Mouse (Mus musculus): ENCODE measurements around the gene Gas7. TPM values are rescaled to one million over a fixed set of nuclear protein-coding genes. Genes with fewer than 3 reads are reported as not detected.

Gene Gas7
- polyA plus RNA-seq, 1 experiment from 2014 or later, result 75.1 TPM

GRCm38 (mm10) chr11:67633620-67634229 lies 178.5 kb downstream of the Gas7 start:
- Histone ChIP-seq H3K9me3 (ENCODE audit: control insufficient read depth, low read length) (no peaks in the 10 kb centered on the region), H3K4me3 (replicated peaks; ENCODE audit: low read length) (no peak overlapping the region), H3K27ac (ENCODE audit: low read length) (no peak overlapping the region), H3K9ac (replicated peaks; ENCODE audit: low read depth, low read length) (no peak overlapping the region), H3K36me3 (ENCODE audit: control insufficient read depth, insufficient read depth) (no peaks in the 10 kb centered on the region), H3K27me3 (replicated peaks; ENCODE audit: control insufficient read depth, insufficient read depth, low read length) (no peaks in the 10 kb centered on the region), H3K4me2 (ENCODE audit: low read length) (no peak overlapping the region), H3K4me1 (replicated peaks; ENCODE audit: control insufficient read depth, insufficient read depth, low read length) (peaks cover 4% of the 10 kb centered on the region; the same call in 1 of the 2 replicates)
- 74% methylated on average over 3 of the region's 3 CpGs for WGBS
- no peak for ATAC-seq

- Histone ChIP-seq H3K9me3 (ENCODE audit: control insufficient read depth, low read length) (no peaks in the 10 kb centered on the region), H3K4me2 (ENCODE audit: low read length) (no peak overlapping the region), H3K27me3 (replicated peaks; ENCODE audit: control insufficient read depth, insufficient read depth, low read length) (no peaks in the 10 kb centered on the region), H3K4me1 (replicated peaks; ENCODE audit: control insufficient read depth, insufficient read depth, low read length) (peaks cover 4% of the 10 kb centered on the region; the same call in 1 of the 2 replicates), H3K4me3 (replicated peaks; ENCODE audit: low read length) (no peak overlapping the region), H3K36me3 (ENCODE audit: control insufficient read depth, insufficient read depth) (no peaks in the 10 kb centered on the region), H3K27ac (ENCODE audit: low read length) (no peak overlapping the region), H3K9ac (replicated peaks; ENCODE audit: low read depth, low read length) (no peak overlapping the region)
- no peak for ATAC-seq
- 71% methylated on average over 4 of the region's 4 CpGs for WGBS
These were observed 181.0 kb downstream of the Gas7 start for GRCm38 (mm10) chr11:67636201-67636600.

- no peaks in the 10 kb centered on the region for H3K27me3 ChIP-seq (replicated peaks; ENCODE audit: control insufficient read depth, insufficient read depth, low read length)
- H3K27ac ChIP-seq (ENCODE audit: low read length), result no peak overlapping the region
- peaks cover 4% of the 10 kb centered on the region; the same call in 1 of the 2 replicates for H3K4me1 ChIP-seq (replicated peaks; ENCODE audit: control insufficient read depth, insufficient read depth, low read length)
- no peak overlapping the region for H3K4me3 ChIP-seq (replicated peaks; ENCODE audit: low read length)
- no peaks in the 10 kb centered on the region for H3K36me3 ChIP-seq (ENCODE audit: control insufficient read depth, insufficient read depth)
- no peaks in the 10 kb centered on the region for H3K9me3 ChIP-seq (ENCODE audit: control insufficient read depth, low read length)
- H3K4me2 ChIP-seq (ENCODE audit: low read length), result no peak overlapping the region
- WGBS, result 56% methylated on average over 6 of the region's 6 CpGs
- ATAC-seq, result no peak
- no peak overlapping the region for H3K9ac ChIP-seq (replicated peaks; ENCODE audit: low read depth, low read length)
These were observed 181.8 kb downstream of the Gas7 start for GRCm38 (mm10) chr11:67636905-67637586.

- ATAC-seq, result no peak
- no peaks in the 10 kb centered on the region for H3K9me3 ChIP-seq (ENCODE audit: control insufficient read depth, low read length)
- no peak overlapping the region for H3K27ac ChIP-seq (ENCODE audit: low read length)
- H3K36me3 ChIP-seq (ENCODE audit: control insufficient read depth, insufficient read depth), result no peaks in the 10 kb centered on the region
- H3K4me3 ChIP-seq (replicated peaks; ENCODE audit: low read length), result no peak overlapping the region
- 61% methylated on average over 3 of the region's 3 CpGs for WGBS
- H3K27me3 ChIP-seq (replicated peaks; ENCODE audit: control insufficient read depth, insufficient read depth, low read length), result no peaks in the 10 kb centered on the region
- peaks cover 4% of the 10 kb centered on the region; the same call in 1 of the 2 replicates for H3K4me1 ChIP-seq (replicated peaks; ENCODE audit: control insufficient read depth, insufficient read depth, low read length)
- H3K9ac ChIP-seq (replicated peaks; ENCODE audit: low read depth, low read length), result no peak overlapping the region
- no peak overlapping the region for H3K4me2 ChIP-seq (ENCODE audit: low read length)
These were observed 183.2 kb downstream of the Gas7 start for GRCm38 (mm10) chr11:67638401-67638800.

GRCm38 (mm10) chr11:67640299-67640698 lies 185.1 kb downstream of the Gas7 start:
- H3K36me3 ChIP-seq (ENCODE audit: control insufficient read depth, insufficient read depth), result no peaks in the 10 kb centered on the region
- H3K27ac ChIP-seq (ENCODE audit: low read length), result no peak overlapping the region
- WGBS, result 87% methylated on average over 6 of the region's 6 CpGs
- no peaks in the 10 kb centered on the region for H3K9me3 ChIP-seq (ENCODE audit: control insufficient read depth, low read length)
- no peak for ATAC-seq
- no peak overlapping the region for H3K4me3 ChIP-seq (replicated peaks; ENCODE audit: low read length)
- no peaks in the 10 kb centered on the region for H3K27me3 ChIP-seq (replicated peaks; ENCODE audit: control insufficient read depth, insufficient read depth, low read length)
- H3K4me2 ChIP-seq (ENCODE audit: low read length), result no peak overlapping the region
- H3K9ac ChIP-seq (replicated peaks; ENCODE audit: low read depth, low read length), result no peak overlapping the region
- H3K4me1 ChIP-seq (replicated peaks; ENCODE audit: control insufficient read depth, insufficient read depth, low read length), result peaks cover 4% of the 10 kb centered on the region; the same call in 1 of the 2 replicates

- no peaks in the 10 kb centered on the region for H3K27me3 ChIP-seq (replicated peaks; ENCODE audit: control insufficient read depth, insufficient read depth, low read length)
- WGBS, result 98% methylated on average over 8 of the region's 8 CpGs
- H3K4me2 ChIP-seq (ENCODE audit: low read length), result no peak overlapping the region
- no peak for ATAC-seq
- no peak overlapping the region for H3K4me3 ChIP-seq (replicated peaks; ENCODE audit: low read length)
- H3K36me3 ChIP-seq (ENCODE audit: control insufficient read depth, insufficient read depth), result no peaks in the 10 kb centered on the region
- no peak overlapping the region for H3K9ac ChIP-seq (replicated peaks; ENCODE audit: low read depth, low read length)
- H3K27ac ChIP-seq (ENCODE audit: low read length), result no peak overlapping the region
- no peaks in the 10 kb centered on the region for H3K9me3 ChIP-seq (ENCODE audit: control insufficient read depth, low read length)
- H3K4me1 ChIP-seq (replicated peaks; ENCODE audit: control insufficient read depth, insufficient read depth, low read length), result peaks cover 4% of the 10 kb centered on the region; the same call in 1 of the 2 replicates
These were observed 187.2 kb downstream of the Gas7 start for GRCm38 (mm10) chr11:67642421-67642820.

- Histone ChIP-seq H3K4me3 (replicated peaks; ENCODE audit: low read length) (no peak overlapping the region), H3K36me3 (ENCODE audit: control insufficient read depth, insufficient read depth) (no peaks in the 10 kb centered on the region), H3K9ac (replicated peaks; ENCODE audit: low read depth, low read length) (no peak overlapping the region), H3K4me2 (ENCODE audit: low read length) (no peak overlapping the region), H3K27ac (ENCODE audit: low read length) (no peak overlapping the region), H3K9me3 (ENCODE audit: control insufficient read depth, low read length) (no peaks in the 10 kb centered on the region), H3K4me1 (replicated peaks; ENCODE audit: control insufficient read depth, insufficient read depth, low read length) (peaks cover 4% of the 10 kb centered on the region; the same call in 1 of the 2 replicates), H3K27me3 (replicated peaks; ENCODE audit: control insufficient read depth, insufficient read depth, low read length) (no peaks in the 10 kb centered on the region)
- ATAC-seq, result no peak
- WGBS, result 84% methylated on average over 5 of the region's 5 CpGs
These were observed 187.6 kb downstream of the Gas7 start for GRCm38 (mm10) chr11:67642835-67643234.

GRCm38 (mm10) chr11:67643465-67643864 lies 188.2 kb downstream of the Gas7 start:
- Histone ChIP-seq H3K27me3 (replicated peaks; ENCODE audit: control insufficient read depth, insufficient read depth, low read length) (no peaks in the 10 kb centered on the region), H3K4me3 (replicated peaks; ENCODE audit: low read length) (no peak overlapping the region), H3K4me2 (ENCODE audit: low read length) (no peak overlapping the region), H3K4me1 (replicated peaks; ENCODE audit: control insufficient read depth, insufficient read depth, low read length) (peaks cover 1% of the 10 kb centered on the region; the same call in 1 of the 2 replicates), H3K9me3 (ENCODE audit: control insufficient read depth, low read length) (no peaks in the 10 kb centered on the region), H3K9ac (replicated peaks; ENCODE audit: low read depth, low read length) (no peak overlapping the region), H3K36me3 (ENCODE audit: control insufficient read depth, insufficient read depth) (no peaks in the 10 kb centered on the region), H3K27ac (ENCODE audit: low read length) (no peak overlapping the region)
- no peak for ATAC-seq
- WGBS, result 92% methylated on average over 3 of the region's 3 CpGs

GRCm38 (mm10) chr11:67644632-67645149 lies 189.5 kb downstream of the Gas7 start:
- Histone ChIP-seq H3K27ac (ENCODE audit: low read length) (no peak overlapping the region), H3K9me3 (ENCODE audit: control insufficient read depth, low read length) (no peaks in the 10 kb centered on the region), H3K27me3 (replicated peaks; ENCODE audit: control insufficient read depth, insufficient read depth, low read length) (no peaks in the 10 kb centered on the region), H3K9ac (replicated peaks; ENCODE audit: low read depth, low read length) (no peak overlapping the region), H3K36me3 (ENCODE audit: control insufficient read depth, insufficient read depth) (no peaks in the 10 kb centered on the region), H3K4me2 (ENCODE audit: low read length) (no peak overlapping the region), H3K4me1 (replicated peaks; ENCODE audit: control insufficient read depth, insufficient read depth, low read length) (no peaks in the 10 kb centered on the region), H3K4me3 (replicated peaks; ENCODE audit: low read length) (no peak overlapping the region)
- ATAC-seq, result no peak
- 75% methylated on average over 6 of the region's 6 CpGs for WGBS
